Mouse (Mus musculus): ENCODE measurements at regions not wholly inside any gene's neighbourhood (a gene's known extent, or its start where the extent isn't known, plus 50 kb on each side); places are given as distances from the start of the nearest gene placed in this dataset.

GRCm38 (mm10) chr16:24053403-24053802 lies 64.8 kb upstream of the Bcl6 start:
- no peak for DNase-seq (ENCODE audit: low spot score)

GRCm38 (mm10) chr16:24050856-24051640 lies 62.4 kb upstream of the Bcl6 start:
- no peak for DNase-seq (ENCODE audit: low spot score)

- no peak for DNase-seq (ENCODE audit: low spot score)
Observed at GRCm38 (mm10) chr16:24043779-24044178, 55.1 kb upstream of the Bcl6 start.

DNA sequence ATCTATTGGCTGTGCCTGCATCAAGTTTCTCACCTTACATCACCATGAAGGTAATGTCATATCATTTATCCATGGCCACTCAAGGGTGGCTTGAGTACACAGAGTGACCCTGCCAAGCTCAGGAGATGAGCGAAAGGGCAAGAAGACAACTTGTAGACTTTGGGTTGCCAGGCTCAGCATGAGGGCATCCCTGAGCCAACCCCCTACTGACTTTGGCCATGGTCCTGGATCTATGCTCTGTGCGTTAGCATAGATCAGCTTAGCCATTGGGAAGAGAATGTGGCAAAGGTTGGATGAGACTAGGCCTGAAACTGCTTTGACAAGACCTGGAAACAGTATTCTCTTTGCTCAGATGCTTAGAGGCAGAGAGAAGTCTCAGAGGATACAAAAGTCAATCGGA lies 54.3 kb upstream of the Bcl6 start:
- DNase-seq (ENCODE audit: low spot score) = no peak

DNA sequence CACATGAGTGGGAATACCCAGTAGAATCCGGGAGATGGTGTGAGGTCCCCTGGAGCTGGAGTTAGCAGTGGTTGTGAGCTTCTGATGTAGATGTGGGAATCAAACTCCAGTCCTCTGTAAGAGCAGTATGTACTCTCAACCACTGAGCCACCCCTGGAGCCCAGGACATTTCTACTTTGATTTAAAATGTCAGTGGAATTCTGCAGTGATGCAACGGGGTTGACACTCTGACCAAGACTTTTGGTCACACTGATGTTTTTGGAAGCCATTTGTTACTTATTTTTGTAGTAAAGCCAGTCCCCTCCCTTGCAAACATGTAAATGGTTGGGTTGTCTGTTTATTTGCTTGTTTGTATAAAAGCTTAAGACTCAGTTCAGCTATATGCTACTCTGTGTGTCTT lies 53.6 kb upstream of the Bcl6 start:
- no peak for DNase-seq (ENCODE audit: low spot score)

GRCm38 (mm10) chr16:24041403-24041802 lies 52.8 kb upstream of the Bcl6 start:
- DNase-seq (ENCODE audit: low spot score) = no peak

GRCm38 (mm10) chr16:24039765-24040164 lies 51.1 kb upstream of the Bcl6 start:
- DNase-seq (ENCODE audit: low spot score) = no peak

Measured in c-Kit-positive CD71-positive TER-119-positive erythroid progenitor cells, embryonic 14.5 days (primary cell).